Mouse (Mus musculus) activated CD4-positive, CD25-positive, alpha-beta regulatory T cell (primary cell): Measurements from ENCODE around the gene Klhdc1. TPM values are rescaled to one million over a fixed set of nuclear protein-coding genes. Genes with fewer than 3 reads are reported as not detected.

Source experiments
- polyA plus RNA-seq, 2 experiments: library from polyadenylated mRNA; unstranded; fragments of 100-300 nt; shearing (Covaris generic); gene quantifications; one replicate each; pipeline ENCODE4 v1.2.1; 2017

The Klhdc1 gene
- polyA plus RNA-seq, result 10 to 100 TPM; 25.9 to 92.7 TPM

DNA sequence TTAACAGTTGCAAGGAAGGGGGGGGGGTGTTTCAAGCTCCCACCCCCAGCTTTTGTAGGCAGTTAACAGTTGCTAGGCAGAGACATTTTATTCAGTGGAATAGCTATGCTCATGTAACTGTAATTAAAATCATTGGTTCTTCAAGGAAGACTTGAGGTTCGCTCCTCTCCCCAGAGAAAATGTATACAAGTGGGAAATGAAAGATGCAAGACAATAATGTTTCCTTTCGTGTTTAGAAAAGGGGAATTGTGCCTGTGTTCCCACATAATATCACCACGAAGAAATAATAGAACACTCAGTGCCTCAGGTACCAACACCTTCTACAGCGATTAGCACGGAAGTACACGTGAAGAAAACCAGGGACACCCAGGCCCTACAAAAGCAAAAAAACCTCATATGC, at the start of gene Klhdc1:
TSS of gene Klhdc1 (plus strand) at position 301 of the 400 bp plus-strand sequence.

DNA sequence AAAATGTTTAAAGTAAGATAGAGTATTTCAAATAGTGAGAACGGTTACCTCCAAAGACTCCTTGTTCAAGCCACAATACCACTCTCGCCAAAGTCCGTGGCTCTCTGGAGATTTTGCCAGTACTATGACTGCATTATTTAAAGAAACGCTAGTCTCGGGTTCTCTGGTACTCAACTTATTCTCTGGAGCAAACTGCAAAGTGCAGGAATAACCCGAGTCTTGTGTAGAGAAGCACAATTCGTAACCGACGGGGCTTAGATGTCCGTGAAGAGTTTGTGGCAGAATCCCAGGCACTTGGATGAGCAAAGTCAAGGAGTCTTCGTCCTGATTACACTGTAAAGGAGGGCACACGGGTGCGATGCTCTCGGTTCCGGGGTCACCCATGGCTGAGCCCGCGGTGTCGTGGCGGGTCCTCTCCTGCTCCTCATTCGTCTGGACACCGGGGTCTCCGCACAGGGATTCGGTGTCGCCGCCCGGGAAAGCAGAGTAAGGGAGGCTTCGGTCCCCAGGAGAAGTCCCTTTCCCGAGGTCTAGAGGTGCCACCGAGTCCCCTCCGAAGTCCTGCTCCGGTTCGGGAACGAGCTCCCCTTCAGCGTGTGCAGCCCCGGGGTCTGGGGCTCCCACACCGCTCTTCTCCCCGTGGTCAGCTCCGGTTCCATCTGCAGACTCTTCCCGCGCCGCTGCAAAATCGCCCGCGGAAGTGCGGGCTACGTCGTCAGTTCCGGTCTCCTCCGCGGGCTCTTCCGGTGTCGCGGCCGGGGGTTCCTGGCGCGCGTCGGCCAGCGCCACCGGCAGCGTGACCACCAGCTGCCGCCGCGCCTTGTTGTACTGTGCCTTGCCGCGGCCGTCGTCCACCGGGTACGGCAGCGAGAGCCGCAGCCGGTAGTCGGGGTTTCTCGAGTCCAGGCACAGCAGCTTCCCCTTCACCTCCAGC, 44.3 kb upstream of the Klhdc1 start, which contains the start of gene Gm49383:
TSS of gene Gm49383 (minus strand) at position 661 of the 934 bp plus-strand sequence.

GRCm38 (mm10) chr12:69198164-69198535, 42.8 kb upstream of the Klhdc1 start, which contains the start of gene Dnaaf2:
TSS of gene Dnaaf2 (minus strand) at chr12:69198429.

DNA sequence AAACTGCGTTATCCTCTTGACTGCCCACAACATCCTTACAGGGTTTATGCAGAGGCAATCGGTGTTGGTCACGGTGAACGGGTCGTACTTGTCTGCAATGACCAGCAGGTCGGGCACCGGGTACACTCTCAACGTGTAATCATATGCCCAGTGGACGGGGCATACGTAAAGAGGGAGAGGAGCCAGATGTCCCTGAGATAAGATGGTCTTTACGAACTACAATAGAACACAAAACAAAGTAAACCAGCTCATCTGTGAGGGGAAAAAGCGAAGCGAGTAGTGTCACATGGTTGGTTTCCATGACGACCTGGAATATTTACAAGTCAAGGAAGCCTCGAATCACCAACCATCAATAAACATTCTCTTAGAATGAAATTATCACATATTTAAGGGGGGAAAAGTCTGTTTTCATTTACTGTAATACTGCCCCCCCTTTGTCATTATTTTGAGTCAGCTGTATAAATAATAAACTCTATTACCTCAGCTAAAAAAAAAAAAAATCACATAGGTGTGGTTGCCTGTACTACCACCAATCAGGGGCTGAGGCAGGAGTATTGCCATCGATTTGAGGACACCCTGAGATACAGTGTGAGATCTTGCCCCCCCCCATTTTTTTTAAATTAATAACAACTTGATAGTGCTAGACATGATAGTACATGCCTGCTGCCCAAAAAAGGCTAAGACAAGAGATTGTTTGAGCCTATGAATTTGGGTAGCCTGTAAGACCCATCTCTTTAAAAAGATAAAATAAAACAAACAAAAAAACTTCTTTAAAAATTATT, 36.7 kb upstream of the Klhdc1 start, which contains the start of gene Gm49384:
TSS of gene Gm49384 (minus strand) at position 216 of the 782 bp plus-strand sequence.

DNA sequence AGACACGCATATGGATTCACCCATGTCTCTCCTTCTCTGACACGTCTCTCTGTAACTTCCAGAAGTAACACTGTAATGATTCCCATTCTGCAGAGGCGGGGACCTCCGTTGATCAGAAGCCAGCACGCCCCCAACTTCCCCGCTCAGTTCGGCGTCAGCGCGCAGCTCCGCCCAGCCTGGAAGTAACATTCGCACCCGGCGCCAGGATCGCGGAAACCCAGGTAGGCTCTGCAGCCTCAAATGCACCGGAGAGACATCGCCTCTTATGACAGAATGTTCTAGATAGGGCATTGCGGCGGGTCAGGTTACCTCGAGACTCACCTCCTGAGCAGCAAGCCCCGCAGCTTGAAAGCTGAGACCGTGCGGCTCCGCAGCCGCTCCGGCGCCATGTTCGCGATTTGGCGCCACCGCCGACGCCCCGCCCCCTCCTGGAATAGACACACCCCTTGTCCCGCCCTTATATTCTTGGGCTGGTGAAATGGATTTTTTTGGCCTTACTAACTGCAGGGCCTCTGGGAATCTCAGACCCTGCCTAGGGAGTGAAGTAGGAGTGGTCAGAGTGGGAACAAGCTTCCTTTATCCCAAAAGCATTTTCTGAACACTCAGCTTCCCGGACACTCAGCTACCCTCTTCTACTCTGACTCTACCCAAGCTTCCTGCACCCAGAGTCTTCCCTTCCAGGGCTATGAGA, 13.1 kb upstream of the Klhdc1 start, which contains the start of gene Pole2:
TSS of gene Pole2 (minus strand) at position 420 of the 691 bp plus-strand sequence.

DNA sequence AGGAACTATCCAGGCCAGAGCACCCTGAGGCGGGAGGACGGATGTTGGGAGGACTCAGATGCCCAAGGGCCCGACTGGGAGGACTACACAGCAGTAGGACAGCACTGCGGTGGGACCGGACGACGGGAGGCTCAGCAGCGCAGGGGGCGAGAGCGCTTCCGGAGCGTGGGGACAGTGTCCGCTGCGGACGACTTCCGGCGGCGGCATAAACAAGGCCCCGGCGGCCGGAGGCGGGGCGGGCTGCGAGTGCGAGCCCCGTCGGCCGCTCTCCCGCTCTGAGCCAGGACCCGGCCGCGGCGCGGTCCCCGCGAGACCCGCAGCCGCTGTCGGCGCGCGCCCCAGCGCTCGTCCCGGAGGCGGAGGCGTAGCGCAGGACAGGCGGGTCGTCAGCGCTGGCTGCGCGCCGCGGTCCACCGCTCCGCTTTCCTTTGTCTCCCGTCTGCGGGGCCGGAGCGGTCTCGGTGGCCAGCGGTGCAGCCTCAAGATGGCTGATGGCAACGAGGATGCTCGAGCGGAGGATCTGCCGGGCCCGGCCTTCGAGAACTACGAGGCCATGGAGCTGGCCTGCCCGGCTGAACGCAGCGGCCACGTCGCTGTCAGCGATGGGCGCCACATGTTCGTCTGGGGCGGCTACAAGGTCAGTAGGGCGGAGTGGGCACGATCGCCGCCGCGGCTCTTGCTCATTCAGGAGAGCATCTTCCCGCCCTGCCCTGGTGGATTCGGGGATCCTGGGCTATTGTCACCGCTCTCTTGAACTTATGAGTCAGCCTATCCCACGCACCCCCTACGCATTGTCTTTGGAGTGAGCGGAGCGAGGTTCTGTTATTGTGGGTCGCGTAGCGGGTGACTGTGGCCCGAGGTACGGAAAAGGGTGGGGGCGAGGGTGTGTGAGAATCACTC, 55.8 kb downstream of the Klhdc1 start, which contains the start of gene Klhdc2:
TSS of gene Klhdc2 (plus strand) at position 171 of the 900 bp plus-strand sequence.

Other genes with a start within 250 kb of the Klhdc1 start
- 1,000 to 10,000 TPM; 1,337 to 2,600 TPM for gene Rps29, start 82.0 kb upstream of the Klhdc1 start, polyA plus RNA-seq
- gene Lrr1, start 72.4 kb upstream of the Klhdc1 start, polyA plus RNA-seq, result 1 to 10 TPM; 1.3 to 1.7 TPM
- 100 to 1,000 TPM; 465 to 547 TPM for gene Rpl36al, start 57.1 kb upstream of the Klhdc1 start, polyA plus RNA-seq
- 10 to 100 TPM; 65.6 to 84.3 TPM for gene Mgat2, start 57.0 kb upstream of the Klhdc1 start, polyA plus RNA-seq
- gene Gm49383, start 44.1 kb upstream of the Klhdc1 start, polyA plus RNA-seq, result 10 to 100 TPM; 11.7 to 14.9 TPM
- 10 to 100 TPM in 1 of 2 experiments, 1 to 10 TPM in 1; 6.6 to 11.4 TPM for gene Dnaaf2, start 42.7 kb upstream of the Klhdc1 start, polyA plus RNA-seq
- gene Gm49384, start 36.9 kb upstream of the Klhdc1 start, polyA plus RNA-seq, result 10 to 100 TPM; 13.1 to 17.3 TPM
- gene Pole2, start 13.0 kb upstream of the Klhdc1 start, polyA plus RNA-seq, result 10 to 100 TPM; 12.0 to 39.2 TPM
- 100 to 1,000 TPM in 1 of 2 experiments, 10 to 100 TPM in 1; 58.4 to 196 TPM for gene Klhdc2, start 55.5 kb downstream of the Klhdc1 start, polyA plus RNA-seq
- gene Nemf, start 116.0 kb downstream of the Klhdc1 start, polyA plus RNA-seq, result 100 to 1,000 TPM in 1 of 2 experiments, 10 to 100 TPM in 1; 97.8 to 124 TPM
- 100 to 1,000 TPM; 257 to 364 TPM for gene Arf6, start 131.0 kb downstream of the Klhdc1 start, polyA plus RNA-seq
- 1 to 10 TPM; 3.4 to 4.1 TPM for gene Gm9887, start 131.3 kb downstream of the Klhdc1 start, polyA plus RNA-seq